Mouse (Mus musculus) gastrocnemius, adult 2 months (tissue): ENCODE results near the gene Nrp1. TPM values are rescaled to one million over a fixed set of nuclear protein-coding genes. Genes with fewer than 3 reads are reported as not detected.

ENCODE experiments used
- DNase-seq: peaks from one replicate; pipeline ENCODE4 v3.0.0; 2022
- H3K27ac ChIP-seq: fragments of 200-600 bp; 2 replicates; pipeline ENCODE4 v1.8.1; 2022; ENCODE audit warnings: mild to moderate bottlenecking
- H3K4me3 ChIP-seq: fragments of 200-600 bp; 2 replicates; pipeline ENCODE4 v1.8.1; 2022; ENCODE audit warnings: mild to moderate bottlenecking, moderate library complexity
- CTCF ChIP-seq: fragments of 200-600 bp; IDR thresholded peaks from 2 replicates; pipeline ENCODE4 v1.8.1; 2022; ENCODE audit warnings: antibody characterized with exemption, mild to moderate bottlenecking, moderate library complexity
- intact Hi-C: fragments of 180-260 bp; cut with DNase I; formaldehyde crosslinking; loops from one replicate; pipeline ENCODE4 v1.15.1; 2025
- total RNA-seq, 2 experiments: library from RNA; stranded (reverse); gene quantifications; 2 replicates each; pipeline ENCODE4 v1.2.3; 2021

Gene Nrp1
- total RNA-seq, 2 experiments from 2014 or later: 25.7 to 44.6 TPM

DNA sequence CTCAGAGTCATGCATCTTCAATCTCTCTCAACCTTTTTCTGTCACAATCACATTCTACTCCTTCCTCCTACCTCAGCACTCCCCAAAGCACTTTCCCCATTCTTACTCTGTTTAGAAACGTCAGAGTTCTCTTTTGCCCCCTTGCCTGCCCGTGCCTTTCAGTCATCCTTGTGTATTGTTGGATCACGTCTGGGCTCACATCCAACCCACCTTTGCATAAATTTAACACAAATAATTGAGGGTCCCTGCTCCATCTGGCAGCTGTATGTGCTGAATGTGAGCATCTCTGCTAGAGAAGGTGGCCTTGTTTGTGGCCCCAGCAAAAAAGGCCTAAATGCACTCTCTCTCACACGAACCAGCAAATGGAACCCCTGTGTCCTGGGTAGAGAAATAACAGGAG lies 16.9 kb downstream of the Nrp1 start:
- no peak for DNase-seq
- H3K27ac ChIP-seq: peak overlapping the region; percentile 35; the same call in 1 of the 2 replicates
- no peak for TF ChIP-seq CTCF
- H3K4me3 ChIP-seq: no peak overlapping the region
- intact Hi-C loops: no loop called here

DNA sequence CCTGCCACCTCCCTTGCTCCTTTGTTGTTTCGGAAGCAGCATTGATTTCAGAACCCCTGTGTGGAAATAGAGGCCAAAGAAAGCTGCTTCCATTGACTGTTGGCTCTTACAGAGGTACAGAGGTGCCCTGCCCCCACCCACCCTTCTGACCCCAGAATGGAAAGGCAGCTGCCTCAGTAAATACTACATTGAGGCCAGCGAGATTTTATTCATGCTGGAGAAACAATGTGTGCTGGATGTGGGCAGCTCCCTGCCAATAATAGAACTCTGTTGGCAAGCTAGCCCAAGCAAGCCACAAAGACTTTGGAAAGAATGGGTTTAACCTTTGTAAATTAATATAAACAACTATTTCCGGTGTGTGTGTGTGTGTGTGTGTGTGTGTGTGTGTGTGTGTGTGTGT lies 24.8 kb downstream of the Nrp1 start:
- peak overlapping the region; percentile 33 for H3K27ac ChIP-seq
- no peak overlapping the region for H3K4me3 ChIP-seq
- intact Hi-C loops: no loop called here
- TF ChIP-seq CTCF: no peak
- peak; percentile 22 for DNase-seq

DNA sequence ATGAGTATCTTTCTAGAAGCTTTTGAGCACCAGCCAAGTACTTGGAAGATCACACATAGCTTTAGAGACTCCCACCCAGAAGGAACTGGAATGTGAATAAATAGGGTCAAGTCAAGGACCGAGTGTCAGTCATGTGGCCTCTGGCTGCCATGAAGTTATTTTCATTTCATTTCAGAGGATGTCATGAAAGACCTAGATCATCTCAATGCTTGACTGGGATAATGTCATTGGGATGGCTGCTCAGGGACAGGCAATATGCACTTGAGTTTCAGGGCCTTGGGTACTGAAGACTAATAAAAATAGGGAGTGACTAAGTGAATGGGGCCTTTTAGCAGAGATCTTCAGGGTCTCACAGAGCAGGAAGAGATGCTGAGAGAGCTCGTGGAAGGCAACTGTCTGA lies 26.0 kb downstream of the Nrp1 start:
- no peak for TF ChIP-seq CTCF
- no peak overlapping the region for H3K4me3 ChIP-seq
- intact Hi-C loops: no loop called here
- DNase-seq: no peak
- H3K27ac ChIP-seq: peak overlapping the region; percentile 70

DNA sequence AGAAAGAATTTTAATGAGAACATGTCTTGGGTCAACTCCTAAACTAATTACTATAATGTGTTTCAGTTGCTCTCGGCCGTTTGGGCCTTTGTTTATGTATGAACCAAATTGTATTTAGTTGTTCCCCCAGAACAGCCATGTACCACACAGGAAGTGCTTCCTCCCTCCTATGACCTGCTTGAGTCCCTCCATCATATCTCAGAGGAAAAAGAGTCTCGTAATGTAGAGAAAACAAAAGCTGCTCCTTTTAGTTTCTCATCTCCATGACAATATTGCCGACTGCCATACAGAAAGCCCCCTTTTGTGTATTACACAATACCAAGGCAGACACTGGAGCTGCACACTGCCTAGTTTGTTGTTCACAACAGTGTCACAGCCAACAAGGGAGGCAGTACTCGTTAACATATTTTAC lies 26.5 kb downstream of the Nrp1 start:
- intact Hi-C loops: no loop called here
- no peak for DNase-seq
- TF ChIP-seq CTCF: no peak
- H3K4me3 ChIP-seq: no peak overlapping the region
- H3K27ac ChIP-seq: peak overlapping the region; percentile 70

DNA sequence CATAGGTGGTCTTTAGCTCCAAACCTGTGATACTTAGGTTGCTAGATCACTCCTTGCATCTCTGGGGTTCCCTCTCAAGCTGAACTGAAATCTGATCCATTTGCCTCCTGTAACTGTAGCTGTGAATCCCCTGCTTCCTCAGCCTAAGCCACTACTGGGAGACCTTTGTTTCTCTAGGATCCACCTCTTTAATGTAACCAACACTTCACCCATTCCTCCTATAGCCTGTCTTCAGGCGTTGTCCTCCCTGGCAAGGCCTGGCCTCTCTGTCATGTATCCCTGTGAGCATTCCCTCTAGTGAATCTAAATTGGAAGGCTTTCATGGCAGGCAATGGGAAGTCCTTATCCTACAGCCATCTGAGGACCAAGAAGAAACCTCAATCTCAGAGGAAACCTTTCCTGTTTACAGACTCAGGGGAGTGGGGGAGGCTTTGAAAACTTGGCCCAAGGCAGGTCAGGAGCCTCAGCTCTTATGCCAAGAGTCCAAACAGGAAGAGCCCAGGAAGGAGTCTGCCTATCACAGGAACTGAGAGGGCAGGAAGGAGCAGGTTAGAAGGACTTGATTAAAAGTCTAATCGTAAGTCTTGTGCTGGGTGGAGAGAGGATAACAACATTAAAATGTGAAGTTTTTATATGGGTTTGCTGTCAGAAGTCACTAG lies 28.7 kb downstream of the Nrp1 start:
- TF ChIP-seq CTCF: no peak
- H3K27ac ChIP-seq: peak overlapping the region; percentile 76

DNA sequence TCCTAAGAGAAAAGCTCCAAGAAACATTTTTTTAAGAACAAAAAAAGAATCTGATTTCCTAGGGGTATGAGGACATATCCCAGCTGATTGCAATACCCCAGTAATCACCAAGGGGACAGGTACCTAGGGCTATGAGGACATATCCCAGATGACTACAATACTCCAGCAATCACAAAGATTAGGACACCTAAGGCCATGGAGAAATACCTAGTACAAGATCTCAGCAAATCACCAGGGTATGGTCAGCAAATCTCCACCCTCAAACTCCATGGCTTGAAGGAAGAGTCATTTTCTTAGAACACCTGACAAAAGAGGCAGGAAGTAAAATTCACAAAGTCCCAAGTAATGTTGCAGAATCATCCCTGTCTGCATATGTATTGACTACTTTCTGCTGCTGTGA lies 32.4 kb downstream of the Nrp1 start:
- no peak overlapping the region for H3K4me3 ChIP-seq
- H3K27ac ChIP-seq: peak overlapping the region; percentile 28; the same call in 1 of the 2 replicates
- TF ChIP-seq CTCF: no peak
- DNase-seq: no peak
- intact Hi-C loops: no loop called here

More for the DNA sequence above, 28.7 kb downstream of the Nrp1 start:
- peak; percentile 28 for DNase-seq
- peak overlapping the region; percentile 13; the same call in 1 of the 2 replicates for H3K4me3 ChIP-seq
- intact Hi-C loops: no loop called here

DNA sequence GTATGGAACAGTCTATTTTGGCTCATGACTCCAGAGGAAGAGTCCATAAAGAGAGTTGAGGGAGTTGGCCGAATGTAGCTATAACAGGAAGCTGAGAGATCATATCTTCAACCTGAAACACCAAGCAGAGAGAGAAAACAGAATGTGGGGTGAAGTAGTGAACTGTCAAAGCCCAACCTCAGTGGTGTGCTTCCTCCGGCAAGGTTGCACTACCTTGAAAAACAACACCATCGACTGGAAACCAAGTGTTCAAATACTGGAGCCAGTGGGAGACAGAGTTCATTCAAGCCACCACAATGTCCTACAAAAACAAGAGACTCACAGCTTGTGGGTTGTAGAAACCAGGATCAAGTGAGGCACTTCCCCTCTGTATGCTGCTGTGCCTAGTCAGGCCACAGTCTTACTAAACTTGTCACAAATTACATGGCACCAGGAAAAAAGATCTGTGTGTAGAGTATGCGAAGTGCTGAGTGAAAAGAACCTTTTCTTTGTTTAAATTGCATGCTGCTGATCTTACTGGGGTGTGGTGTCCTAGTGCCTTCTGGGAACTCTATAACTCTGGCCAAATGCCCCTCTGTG lies 32.9 kb downstream of the Nrp1 start:
- no peak for TF ChIP-seq CTCF
- intact Hi-C loops: no loop called here
- no peak overlapping the region for H3K4me3 ChIP-seq
- H3K27ac ChIP-seq: peak overlapping the region; percentile 28; the same call in 1 of the 2 replicates
- DNase-seq: no peak

DNA sequence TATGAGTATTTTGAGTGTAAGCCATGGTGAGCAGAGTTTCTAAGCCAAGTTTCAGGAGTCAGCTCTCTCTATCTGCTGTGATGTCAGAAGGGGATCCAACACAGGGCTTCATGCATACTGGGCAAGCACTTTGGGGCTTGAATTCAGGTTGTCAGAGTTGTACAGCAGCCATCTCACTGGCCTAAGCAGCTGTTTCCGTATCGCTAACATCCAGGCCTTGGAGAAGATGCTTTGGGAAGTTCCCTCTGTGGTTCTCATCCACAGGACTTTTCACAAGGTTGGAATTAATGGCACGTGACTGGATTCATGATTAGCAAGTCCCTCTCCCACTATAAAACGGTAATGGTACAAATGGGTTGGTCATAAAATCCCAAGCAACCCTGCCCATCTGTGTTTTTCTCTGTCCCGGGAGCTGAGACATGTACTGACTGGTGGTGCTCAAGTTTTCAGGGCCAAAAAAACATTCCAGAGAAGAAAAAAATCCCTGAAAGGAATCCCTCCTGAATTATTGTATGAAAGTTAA lies 36.3 kb downstream of the Nrp1 start:
- peak overlapping the region; percentile 63 for H3K27ac ChIP-seq
- DNase-seq: no peak

DNA sequence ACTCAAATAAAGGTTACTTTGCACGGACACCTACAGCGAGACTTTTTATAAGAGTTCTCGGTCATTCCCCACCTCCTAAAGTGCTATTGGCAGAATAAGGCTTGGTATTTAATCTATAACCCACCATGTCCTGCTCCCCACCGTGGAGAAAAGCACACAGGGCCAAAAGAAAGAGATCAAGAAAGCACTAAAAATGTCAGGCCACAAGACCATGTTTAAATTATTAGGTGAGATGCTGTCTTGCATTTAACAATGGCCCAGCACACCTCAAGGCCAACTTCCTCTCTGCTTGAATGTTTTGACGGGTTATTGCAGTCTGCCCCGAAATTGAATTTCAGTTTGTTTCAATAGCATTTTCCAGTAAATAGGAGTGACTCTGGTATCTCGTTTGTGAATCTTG lies 38.6 kb downstream of the Nrp1 start:
- Histone ChIP-seq H3K27ac (0 out of 2 replicates have a peak overlapping the region, but pooled peaks have one; percentile 20), H3K4me3 (no peak overlapping the region)
- intact Hi-C loops: no loop called here
- TF ChIP-seq CTCF: no peak
- no peak for DNase-seq

More for the DNA sequence above, 36.3 kb downstream of the Nrp1 start:
- TF ChIP-seq CTCF: no peak
- intact Hi-C loops: no loop called here
- H3K4me3 ChIP-seq: no peak overlapping the region

DNA sequence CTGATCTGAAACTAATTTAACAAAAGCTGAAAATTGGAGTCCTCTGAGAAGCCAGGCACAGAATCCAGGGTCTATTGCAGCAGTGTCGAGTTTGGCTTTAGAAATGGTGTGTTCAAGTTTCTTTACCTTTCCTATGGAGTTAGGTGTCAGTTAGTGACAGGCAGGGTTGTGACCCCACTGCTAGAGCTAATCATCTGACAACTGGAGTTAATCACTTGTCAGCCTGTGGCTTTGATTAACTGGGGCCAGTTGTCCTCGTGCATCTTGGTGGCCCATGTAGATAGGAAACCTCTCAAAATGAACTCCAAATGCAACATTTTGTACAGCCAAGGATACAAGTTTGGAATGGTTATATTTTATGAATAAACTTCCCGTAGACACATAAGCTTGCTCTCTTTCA lies 39.0 kb downstream of the Nrp1 start:
- Histone ChIP-seq H3K27ac (0 out of 2 replicates have a peak overlapping the region, but pooled peaks have one; percentile 6), H3K4me3 (no peak overlapping the region)
- TF ChIP-seq CTCF: no peak
- intact Hi-C loops: no loop called here
- no peak for DNase-seq

DNA sequence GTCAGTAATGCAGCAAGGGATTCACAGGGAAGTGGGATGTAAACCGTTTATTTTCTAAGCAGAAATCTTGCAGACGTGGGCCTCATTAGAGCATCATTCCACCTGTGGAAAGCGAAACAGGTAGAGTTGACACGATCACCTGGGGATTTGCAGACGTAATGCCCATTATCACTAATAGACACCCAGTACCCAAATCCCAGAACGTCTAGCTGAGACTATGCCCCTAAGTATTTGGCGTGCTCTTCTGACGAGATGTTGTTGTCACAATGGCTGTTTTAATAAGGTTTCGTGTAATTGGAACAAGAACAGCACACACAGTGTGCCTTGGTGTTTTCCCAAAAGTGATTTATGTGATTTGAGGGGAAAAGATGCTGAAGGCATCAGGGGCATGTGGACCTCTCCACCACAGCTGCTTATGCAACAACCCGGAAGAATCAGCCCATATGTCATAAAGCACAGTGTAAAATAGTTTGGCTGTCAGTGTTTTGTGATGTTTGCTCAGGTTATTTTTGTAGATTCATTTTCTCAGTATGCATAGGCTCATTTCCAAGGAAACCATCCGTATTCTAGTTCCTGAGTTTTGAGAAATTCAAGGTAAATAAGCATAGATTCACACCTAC lies 40.2 kb downstream of the Nrp1 start:
- H3K27ac ChIP-seq: no peak overlapping the region
- H3K4me3 ChIP-seq: no peak overlapping the region
- DNase-seq: no peak
- intact Hi-C loops: no loop called here
- TF ChIP-seq CTCF: no peak

DNA sequence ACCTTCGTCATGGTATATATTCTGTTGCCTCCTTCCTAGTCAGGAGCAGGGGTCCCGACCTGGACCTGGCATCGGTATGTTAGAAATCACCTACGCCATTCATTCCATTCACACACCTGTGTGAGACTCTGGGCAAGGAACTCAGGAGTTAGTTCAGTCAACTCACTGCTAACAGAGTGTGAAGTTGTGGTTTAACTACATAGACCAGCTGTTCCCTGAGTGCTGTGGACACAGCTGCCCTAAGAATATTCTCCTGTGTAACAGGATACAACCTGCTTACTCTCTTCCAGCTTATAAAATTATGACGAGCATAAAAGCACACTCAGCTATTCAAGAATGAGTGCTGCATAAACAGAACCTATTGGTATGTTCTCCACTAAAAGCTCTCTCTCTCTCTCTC lies 41.9 kb downstream of the Nrp1 start:
- no peak overlapping the region for H3K27ac ChIP-seq
- DNase-seq: no peak
- intact Hi-C loops: no loop called here
- TF ChIP-seq CTCF: no peak
- H3K4me3 ChIP-seq: no peak overlapping the region

DNA sequence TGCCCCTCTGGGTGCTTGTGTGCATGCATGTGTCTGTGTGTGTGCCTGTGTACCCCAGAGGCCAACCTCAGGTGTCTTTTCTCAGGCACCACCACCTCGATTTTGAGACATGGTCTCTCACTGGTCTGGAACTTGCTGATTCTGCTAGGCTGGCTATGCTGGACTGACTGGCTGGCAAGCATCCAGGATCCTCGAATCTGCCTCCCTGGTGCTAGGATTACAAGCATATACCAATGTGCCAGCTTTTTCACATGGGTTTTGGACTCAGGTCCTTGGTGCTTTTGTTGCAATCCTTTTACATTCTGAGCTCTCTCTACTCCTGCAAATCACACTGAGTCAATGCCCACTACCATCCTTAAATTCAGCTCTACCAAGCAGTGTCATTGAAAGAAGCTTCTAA lies 46.5 kb downstream of the Nrp1 start:
- no peak for TF ChIP-seq CTCF
- peak; percentile 42 for DNase-seq
- intact Hi-C loops: no loop called here
- H3K4me3 ChIP-seq: no peak overlapping the region
- no peak overlapping the region for H3K27ac ChIP-seq
